Mouse (Mus musculus): ENCODE measurements at regions not wholly inside any gene's neighbourhood (a gene's known extent, or its start where the extent isn't known, plus 50 kb on each side); places are given as distances from the start of the nearest gene placed in this dataset.

GRCm38 (mm10) chr5:35162607-35163006 lies 57.0 kb upstream of the Lrpap1 start:
- no peak for DNase-seq

- DNase-seq, result no peak
Measured at GRCm38 (mm10) chr5:35162120-35162519, 56.6 kb upstream of the Lrpap1 start.

- no peak for DNase-seq
Measured at GRCm38 (mm10) chr5:35160929-35161815, 55.6 kb upstream of the Lrpap1 start.

DNA sequence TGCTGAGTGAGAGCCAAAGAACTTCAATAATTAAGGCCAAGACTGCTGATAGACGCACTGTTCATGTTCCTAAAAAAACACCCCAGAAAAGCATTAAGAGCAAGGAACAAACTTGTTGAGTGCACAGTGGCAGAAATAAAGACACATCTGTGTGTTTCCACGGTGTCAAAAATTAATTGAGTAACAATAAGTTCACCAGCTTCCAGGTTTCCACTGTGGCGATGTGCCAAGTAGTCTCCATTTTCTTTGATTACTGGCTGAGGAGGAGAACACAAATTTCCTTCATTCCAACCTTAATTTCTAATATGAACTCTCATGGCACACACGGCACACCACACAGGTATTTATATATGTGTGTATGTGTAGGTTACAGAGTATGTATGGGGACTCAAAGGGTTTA lies 54.3 kb upstream of the Lrpap1 start:
- no peak for DNase-seq

DNA sequence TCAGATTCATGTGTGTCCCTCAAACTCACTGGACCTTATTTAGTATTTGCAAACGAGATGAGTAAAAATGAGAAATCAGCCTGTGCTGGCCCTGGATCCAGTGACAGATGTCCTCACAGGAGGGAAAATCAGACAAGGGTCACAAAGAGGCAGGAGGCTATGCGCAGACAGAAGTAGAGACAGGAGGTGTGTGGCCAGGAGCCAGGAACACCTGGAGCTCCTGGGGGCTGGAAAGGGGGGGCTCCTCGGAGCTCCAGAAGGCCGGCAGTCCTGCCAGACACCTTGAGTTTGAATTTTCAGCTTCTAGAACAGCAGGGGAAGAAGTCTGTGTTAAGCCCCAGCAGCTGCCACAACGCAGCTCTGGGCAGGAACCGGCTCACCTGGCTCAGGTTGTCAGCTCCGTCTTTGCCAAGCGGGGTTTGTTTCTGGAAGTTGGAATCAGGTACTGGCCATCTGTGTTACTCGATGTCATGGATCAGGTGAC lies 53.7 kb upstream of the Lrpap1 start:
- no peak for DNase-seq

DNA sequence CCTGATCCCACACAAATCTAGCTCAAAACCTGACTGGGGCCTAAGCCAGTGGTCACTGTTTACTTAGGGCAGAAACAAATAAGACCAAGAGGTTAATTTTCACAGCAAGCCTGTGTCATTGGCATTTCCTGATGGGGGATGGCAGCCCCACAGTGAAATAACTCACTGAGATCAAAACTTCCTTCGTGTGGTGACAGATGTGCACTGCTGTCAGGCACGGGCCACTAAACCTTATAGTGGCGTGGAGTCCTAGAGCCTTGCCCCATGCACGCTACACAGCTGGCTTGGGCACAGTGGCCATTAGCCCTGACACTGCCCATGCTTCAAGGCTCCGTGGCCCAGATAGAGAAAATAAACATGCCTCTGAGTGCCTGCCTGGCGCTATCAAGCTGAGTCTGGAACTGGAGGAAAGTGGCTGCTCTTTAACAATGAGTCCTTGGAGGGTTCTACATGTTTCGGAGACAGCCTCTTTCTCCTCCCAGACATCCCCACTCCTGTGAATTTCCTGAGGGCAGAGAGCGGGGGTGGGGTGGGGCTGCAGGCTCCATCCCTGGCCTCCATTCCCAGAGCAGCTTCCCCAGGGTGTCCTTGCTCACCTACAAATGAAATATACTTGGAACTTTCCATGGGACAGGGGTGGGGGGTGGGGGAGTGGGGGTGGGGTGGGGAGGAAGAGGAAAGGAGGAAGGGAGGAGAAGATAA lies 52.9 kb upstream of the Lrpap1 start:
- DNase-seq, result no peak

GRCm38 (mm10) chr5:35156371-35156770 lies 50.8 kb upstream of the Lrpap1 start:
- no peak for DNase-seq

DNA sequence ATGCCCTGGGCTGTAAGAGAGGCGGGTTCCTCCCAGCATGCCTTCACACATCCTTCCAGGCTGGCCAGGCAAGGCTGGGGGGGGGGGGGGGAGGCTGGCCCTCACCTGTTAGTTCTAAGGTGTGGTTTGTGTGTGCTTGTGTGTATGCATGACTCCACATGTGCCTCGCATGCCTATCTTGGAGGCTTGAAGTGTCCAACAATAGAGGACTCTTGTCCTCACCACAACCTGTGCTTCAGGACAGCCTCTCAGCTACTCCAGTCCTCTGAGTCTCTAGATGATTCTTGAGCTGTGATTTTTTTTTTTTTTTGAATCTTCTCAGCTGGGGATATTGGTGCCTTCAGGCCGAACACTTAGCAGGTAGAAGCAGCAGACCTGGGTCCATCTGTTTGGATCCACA lies 50.2 kb upstream of the Lrpap1 start:
- DNase-seq, result no peak

All from lung, postnatal 14 days (tissue).